Mouse (Mus musculus): ENCODE results near the gene Hnrnpu. TPM values are rescaled to one million over a fixed set of nuclear protein-coding genes. Genes with fewer than 3 reads are reported as not detected.

The Hnrnpu gene
- total RNA-seq, 2 experiments from 2014 or later: 475 to 530 TPM

DNA sequence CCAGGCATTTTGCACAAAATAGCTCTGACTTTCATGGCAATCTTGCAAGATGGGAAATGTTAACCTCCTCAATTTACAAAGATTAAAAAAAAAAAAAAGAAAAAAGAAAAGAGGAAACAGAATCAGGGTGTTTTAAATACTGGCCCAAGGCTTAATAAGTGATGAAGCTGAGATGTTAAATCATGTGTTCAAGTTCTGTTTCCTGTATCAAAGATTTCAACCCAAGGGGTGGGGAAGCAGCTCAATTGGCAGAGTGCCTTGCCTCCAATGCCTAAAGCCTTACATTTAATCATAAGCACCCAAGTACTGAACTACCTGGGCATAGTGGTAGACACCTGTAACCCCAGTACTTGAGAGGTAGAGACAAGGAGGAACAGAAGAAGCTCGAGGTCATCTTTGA is 4.5 kb upstream of the Hnrnpu start:
- no peak for DNase-seq (ENCODE audit: low spot score in 2 of 2)

DNA sequence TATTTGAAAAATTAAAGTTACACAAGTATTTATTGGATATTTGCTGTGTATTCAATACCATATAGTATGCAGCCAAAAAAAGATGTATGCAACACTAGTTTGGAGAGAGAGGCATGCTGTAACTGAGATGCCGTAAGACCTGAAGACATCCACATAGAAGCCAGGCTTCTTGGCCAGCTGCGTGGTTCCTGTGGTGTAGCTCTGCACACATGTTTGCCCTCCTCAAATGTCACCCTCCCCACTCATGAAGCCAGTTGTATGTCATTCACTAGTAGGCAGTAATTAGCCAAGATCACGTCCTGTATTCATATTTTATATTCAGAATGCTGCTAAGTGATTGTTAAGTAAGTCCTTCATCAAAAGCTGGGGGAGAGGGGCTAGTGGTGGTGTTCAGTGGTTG is 3.8 kb upstream of the Hnrnpu start:
- DNase-seq (ENCODE audit: low spot score in 2 of 2): no peak

DNA sequence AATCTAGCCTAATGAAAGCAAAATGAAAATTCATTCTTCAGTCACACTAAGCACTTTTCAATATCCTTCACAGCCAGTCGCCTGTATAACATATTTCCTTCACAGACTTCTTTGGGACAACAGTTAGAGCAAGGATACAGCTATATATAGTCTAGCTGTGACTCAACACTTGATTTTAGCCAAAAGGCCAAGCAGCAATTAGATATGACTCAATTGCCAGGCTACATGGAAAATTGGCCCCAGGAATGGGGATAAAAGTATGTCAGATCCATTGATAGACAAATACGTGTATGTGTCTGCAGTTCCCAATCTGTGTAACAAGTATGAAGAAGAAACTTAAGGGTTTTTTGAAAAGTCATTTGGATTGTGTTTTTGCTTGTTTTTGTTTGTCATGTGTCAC is 2.6 kb upstream of the Hnrnpu start:
- no peak for DNase-seq (ENCODE audit: low spot score in 2 of 2)

DNA sequence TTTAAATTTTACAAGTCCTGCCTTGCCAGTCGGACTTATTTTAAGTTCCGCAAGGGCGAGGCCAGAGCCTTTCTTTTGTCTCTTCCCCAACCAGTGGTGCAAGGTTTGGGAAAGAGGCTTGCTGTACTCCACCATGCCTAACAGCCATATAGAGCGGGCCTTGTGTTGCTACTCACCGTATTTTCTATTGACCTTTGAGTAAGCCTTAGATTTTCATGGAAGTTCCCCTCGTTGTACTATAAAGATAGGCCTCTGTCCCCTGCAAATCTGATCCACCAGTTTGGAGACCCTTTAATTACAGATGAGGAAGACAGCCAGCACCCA is 683 bp upstream of the Hnrnpu start:
- DNase-seq (ENCODE audit: low spot score in 2 of 2): no peak

DNA sequence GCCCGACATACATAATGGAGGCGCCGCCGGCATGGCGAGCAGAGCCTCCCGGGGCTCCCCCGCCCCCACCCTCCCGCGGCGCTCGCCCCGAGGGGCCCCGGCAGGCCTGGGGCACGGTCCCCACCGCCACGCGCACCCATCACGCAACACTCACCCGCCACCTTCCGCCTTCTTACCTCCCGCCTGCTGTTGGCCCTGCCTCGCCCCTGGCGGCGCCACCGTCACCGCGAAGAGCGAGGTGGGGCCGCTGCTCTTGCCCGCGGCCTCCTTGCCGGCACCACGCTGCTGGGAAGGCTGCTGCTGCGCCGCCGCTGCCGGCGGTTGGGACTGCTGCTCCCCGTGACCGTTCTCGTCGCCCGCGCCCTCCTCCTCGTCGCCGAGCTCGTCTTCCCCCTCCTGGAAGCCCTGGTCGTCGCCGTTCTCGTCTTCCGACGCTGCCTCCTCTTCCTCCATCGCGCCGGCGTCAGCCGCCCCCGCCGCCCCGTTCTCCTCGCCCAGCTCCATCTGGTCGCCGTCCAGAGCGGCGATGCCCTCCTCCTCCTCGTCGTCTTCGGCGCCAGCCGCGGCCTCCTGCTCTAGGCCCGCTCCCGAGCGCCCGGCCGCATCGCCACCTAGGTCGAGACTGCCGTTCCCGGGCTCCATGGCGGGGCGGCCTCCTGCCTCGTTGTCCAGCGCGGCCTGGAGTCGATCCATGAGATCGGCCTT is 668 bp downstream of the Hnrnpu start:
- DNase-seq (ENCODE audit: low spot score in 2 of 2): peak in 1 of 2 experiments; percentile 21

DNA sequence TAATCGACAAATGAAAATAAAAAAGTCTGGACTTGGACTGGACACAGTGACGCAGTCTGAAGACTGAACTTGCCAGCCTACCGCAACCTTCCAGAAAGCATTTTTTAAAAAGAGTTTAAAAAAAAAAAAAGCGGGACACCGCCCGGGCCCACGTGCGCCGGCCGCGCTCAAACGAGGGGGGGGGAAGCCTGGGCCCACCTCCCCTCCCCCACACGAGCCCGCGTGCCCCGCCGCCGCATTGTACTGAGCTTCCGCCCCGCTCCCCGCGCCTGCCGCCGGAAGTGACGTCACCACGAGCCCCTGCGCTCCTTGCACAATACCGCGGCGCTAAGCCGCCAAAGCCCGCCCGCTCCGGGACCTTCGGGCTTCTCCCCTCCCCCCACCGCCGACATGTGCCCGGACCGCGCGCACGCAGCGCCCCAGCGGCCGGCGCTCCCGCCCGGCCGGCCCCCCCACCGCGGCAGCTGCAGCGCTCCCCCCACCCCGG is 1.3 kb downstream of the Hnrnpu start:
- DNase-seq (ENCODE audit: low spot score in 2 of 2): peak; percentile 88 to 92

DNA sequence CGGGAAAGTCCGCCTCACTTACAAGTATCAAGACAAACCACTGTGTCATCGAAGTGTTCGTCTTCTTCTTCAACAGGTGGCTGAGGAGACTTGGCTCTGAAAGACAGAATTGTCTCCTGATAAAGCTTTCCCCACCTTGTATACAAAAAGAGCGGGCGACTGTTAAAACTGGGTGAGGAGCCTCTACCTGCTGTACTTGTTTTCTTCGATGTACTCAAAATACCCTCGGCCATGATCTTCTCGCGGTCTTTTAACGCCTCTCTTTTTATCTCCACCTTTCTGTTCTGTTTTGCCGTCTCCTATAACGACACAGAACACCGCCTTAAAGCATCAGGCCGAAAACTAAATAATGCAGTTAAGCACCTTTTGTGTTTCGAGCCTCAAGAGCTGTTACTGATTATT is 1.7 kb downstream of the Hnrnpu start:
- DNase-seq (ENCODE audit: low spot score in 2 of 2): no peak

DNA sequence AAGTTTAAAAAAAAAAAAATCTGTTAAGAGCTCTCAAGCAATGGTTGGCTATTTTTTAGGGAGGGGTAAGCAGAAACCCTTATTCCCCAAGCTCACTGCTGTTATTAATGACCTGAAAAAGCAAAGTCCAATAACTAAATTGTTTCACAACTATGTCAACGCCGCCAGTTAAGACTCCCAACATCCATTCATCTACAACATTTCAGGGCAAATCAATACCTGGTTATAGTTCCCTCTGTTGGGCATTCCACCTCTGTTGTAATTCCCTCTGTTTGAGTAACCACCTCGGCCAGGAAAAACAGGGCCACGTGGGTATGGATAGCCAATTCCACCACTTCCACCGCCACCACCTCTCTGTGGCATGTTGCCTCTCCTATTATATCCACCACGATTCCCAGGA is 7.7 kb downstream of the Hnrnpu start:
- no peak for DNase-seq (ENCODE audit: low spot score in 2 of 2)

DNA sequence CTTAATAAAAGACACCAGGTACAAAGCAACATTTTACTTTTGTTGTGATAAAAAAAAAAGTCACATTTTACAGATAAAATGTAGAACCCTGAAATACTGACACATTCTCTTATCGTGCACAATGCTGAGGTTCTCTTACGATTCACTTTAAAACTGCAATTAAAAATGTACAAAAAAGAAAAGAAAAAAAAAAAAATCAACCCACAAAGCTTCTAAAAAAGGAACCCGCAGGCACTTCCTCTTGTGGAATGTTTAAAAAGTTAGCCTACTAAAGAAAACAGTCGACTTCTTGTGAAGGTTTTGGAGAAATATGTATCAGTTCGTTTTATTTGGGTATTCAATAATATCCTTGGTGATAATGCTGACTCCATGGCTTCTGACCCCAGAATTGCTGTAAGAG is 8.6 kb downstream of the Hnrnpu start:
- no peak for DNase-seq (ENCODE audit: low spot score in 2 of 2)

DNA sequence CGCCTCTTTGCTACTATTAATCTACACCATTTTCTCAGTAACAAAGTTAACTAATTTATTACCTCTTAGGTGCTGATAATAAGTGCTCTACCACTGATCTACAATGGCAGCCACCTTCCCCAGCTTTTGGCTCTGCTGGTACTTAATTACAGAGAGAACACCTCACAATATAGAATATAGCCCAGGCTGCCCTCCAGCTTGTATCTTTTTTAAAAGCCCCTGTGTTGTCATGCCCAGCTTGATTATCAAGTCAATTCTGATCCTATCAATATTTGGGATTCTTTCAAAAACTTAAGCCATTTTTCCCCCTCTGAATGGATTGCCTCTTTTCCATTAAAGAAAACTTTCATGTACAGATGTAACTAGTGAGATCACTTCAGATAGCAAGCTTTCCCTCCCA is 10.6 kb downstream of the Hnrnpu start:
- no peak for DNase-seq (ENCODE audit: low spot score in 2 of 2)

DNA sequence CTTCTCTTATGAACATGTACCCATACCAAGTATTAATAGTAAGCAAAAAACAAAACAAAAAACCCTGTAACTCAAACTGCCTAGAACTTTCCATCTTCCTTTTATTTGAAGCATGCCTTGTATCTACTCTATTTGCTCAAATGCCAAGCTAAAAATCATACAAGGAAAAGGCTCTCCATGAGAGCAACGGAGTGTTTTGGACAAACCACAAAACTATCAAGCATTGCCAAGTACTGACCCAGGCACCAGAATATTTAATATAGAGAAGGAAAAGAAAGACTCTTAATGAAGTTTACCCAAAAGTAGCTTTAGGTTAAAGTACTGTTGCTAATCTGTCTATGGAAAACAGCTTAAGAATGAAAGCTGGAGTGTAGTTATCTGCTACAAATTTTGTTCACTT is 11.2 kb downstream of the Hnrnpu start:
- no peak for DNase-seq (ENCODE audit: low spot score in 2 of 2)

DNA sequence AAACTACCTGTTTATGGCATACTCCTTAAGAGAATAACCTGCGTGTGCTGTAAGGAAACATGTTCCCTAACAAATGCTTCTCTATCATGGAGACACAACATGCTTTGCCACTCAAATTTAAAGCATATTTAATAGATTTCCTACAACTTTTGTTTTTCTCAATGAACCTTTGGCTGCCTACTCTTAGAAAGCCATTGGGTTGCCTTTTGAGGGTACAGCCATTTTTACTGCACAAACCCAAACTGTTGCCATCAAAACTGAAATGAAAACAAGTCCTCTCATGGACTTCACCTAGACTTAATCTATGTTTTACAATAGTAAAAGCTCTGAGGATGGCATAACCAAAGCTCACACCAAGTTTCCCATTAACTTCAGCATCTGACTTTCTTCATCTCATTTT is 13.0 kb downstream of the Hnrnpu start:
- DNase-seq (ENCODE audit: low spot score in 2 of 2): no peak

DNA sequence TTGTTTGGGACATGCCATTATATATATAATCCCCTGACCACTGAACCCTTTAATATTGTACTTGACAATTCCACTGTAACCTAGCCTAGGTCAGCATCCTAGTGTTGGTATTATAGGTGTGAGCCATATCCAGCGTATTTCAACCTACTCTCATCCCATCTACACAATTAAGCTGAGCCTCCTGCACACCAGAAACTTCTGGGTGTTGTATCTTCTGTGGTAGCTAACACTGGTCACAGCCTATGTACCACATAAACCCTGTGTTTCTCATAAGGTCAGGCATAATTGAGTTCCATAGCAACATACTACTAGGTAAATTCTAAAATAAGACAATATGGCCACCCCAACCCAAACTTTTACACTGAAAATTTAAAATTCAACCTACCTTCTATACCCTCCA is 14.4 kb downstream of the Hnrnpu start:
- DNase-seq (ENCODE audit: low spot score in 2 of 2): no peak

DNA sequence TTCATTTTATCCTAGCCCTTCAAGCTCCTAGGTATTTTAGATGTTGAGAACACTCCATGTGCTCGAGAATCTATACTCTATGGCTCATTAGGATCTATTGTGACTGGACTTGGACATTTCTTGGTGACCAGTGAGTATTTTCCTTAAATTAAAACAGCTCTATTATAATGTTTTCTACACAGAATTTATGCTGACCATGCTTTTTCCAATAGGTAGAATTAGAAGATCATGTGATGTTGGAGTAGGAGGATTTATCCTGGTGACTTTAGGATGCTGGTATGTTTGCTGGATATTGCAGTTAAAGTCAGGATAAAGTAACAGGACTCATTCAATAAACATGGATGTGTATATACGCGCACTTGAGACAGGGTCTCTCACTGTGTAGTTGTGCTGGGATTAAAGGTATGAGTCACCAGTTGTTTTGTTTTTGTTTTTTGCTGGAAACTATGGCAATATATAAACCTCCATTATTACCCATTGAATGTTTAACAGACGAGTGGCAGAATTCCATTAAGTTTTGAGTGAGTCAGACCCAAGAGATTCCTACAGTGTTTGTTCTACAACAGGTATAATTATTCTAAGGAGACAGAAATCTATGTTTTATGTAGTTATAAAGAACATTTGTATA is 15.8 kb downstream of the Hnrnpu start:
- no peak for DNase-seq (ENCODE audit: low spot score in 2 of 2)

DNA sequence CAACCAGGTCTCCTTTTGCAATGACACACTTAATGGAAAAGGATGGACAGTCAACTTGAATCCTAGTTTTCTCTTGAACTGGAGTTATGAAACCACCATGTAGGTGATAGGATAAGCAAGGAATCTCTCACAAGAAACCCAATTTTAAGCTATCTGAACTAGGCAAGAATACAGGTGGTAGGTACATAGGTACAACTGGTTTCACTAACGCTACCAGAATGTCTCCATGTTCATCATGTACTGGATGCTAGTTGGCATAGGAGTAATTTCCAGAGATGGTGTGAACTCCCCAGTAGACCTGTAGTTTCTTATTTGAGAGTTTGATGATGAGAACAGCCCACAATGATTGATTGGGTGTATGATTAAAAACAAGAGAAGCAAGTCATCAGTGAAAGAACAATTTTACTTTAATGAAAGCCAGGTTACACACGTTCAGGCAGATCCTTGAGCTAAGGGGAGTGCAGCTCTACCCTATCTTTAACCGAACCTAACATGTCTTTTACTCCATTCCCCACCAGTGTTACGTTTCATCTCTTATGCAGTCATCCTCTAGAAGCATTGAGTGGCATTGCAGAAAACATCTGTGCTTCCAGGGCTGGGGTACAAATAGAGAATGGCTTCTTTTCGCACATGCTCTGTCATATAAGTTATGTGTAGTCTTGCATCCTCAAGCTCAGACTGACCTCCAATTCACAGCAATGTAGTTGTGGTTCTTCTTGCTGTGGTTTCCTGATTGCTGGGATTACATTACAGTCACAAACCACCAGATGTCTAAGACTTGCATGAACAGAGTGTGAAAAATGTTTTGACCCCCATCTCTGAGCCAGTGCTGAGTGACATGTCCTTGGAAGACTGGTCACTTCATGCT is 16.6 kb downstream of the Hnrnpu start:
- no peak for DNase-seq (ENCODE audit: low spot score in 2 of 2)

DNA sequence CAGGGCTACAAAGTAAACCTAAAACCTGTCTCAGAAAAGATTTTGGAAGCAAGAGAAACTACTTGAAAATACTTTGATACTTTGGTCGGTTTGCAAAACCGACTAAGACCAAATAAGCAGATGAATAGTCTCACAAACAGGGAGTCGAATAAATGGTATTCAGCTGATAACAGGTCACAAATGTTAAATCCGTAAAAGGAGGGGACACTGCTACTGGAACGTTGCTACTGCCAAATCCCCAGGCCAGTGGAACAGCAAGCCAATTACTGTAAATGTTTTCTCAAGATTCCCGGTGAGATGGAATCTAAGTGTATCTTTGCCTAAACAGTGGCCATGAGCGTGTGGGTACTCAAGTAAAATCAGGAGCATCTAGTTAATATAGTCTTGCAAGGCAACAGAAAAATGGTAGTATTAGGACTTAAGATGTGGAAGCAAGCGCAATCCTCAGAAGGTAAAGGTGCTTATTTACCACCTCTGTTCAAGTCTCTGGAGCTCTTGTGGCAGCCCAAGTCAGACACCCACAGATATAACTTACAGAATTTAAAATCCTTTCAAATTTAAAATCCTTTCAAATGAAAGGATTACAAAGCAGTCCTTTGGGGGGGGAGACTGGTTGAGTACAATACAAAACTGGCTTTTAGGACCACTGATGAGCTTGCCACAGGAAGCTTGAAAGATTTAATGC is 17.4 kb downstream of the Hnrnpu start:
- no peak for DNase-seq (ENCODE audit: low spot score in 2 of 2)

DNA sequence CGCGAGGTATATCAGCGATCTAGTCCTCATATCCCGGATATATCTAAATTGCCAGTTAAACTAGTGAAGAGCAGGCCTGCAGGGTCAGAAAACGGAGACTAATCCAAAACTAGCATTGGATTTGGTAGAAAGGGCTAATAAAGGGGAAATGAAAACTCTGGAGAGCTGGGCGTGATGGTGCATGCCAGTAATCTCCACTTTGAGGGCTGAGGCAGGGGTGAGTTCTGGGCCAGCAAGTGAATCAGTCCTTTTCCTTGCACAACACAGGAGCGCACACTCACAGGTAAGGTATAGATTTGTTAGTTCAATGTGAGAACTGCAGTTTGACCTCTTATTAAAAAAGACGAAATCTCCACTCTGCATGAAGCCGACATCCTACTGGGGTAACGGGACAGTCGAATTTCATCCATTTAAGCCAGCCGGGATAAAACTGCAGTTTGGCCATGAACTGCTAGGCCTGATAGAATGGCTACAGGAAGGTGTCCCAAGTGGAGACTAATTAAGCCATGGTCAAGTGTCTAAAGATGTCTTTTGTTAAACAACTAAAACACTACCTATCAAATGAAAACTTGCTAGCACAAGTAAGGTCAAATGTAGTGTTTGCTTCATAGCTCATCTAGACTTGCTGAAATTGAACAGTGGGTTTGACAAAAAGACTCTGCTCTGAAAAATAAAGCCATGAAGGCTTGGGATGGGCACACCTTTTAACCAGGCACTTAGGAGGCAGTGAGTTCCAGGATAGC is 18.1 kb downstream of the Hnrnpu start:
- DNase-seq (ENCODE audit: low spot score in 2 of 2): no peak

DNA sequence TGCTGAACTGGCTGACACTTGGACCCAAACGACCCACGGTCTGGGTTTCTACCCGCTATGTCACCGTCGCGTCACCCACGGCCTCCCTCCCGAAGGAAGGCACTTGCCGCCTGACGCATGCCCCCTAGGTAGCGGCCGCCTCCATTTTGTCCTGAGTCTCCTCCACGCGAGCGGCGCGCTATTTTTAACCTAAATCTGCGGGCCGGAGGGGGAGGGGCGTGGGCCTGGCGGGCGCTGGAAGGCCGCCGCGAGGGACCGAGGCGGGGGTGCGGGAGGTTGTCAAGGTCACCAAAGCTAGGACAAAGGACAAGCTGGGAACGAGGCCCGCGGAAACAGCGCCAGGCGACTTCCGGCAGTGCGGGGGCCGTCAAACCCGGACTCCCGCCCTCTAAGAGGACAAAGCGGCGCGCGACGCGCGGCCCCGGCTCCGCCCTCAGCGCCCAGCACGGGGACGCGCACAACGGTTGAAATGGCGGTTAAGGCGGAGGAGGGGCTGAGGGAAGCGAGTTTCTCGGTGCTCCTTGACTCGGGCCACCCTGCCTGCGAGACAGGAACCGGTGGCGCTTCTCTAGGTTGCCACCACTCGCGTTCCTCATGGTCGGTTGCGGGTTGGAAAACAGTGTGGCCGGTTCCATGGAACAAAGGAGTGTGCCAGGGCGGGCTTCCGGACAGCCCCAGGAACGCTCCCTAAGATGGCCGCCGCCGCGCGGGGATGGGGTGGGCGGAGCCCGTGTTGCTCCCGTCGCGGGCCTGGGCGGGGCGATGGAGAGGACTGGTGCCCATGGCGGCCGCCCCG is 19.0 kb downstream of the Hnrnpu start, which contains the start of gene Cox20:
Cox20 (plus strand) TSS at position 742 of the 796 bp plus-strand sequence.
- peak; percentile 98 for DNase-seq (ENCODE audit: low spot score in 2 of 2)

DNA sequence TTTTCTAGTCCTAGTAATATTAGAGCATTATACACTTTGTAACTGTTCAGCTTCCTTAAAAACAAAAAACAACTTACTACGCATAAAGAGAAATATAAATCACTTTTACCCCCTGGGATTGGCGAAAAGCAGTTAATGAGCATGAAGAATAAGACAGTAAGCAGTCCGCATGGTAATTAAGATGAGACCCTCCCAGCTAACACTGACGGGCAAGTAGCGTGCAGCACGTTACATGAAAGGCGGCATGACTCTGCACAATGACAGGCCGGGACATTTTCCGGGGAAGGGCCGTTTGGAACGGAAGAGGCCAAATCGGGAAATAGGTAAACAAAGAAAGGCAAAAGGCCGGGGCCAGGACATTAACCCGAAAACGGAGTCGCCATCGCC is 19.6 kb downstream of the Hnrnpu start:
- DNase-seq (ENCODE audit: low spot score in 2 of 2): no peak

Data from adrenal gland, postnatal 4 days (tissue).